Mouse (Mus musculus): ENCODE data around the gene Mbd4.

Gene Mbd4

DNA sequence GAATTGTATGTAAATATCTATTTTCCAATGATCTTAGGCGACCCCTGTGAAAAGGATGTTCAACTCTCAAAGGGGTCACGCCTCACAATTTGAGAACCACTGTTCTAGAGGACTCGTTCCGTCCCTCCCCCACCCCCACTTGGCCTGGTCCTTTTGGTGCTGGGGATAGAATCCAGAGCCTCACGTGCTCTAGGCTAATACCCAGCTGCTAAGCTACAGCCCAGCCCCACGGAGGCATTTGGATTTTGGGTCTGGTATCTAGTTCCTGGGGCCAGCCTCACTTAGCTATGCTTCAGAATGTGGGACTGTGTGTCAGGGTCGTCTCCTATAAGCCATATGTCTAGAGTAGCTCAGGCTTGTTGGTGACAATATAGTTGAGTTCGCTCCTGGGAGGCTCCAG is 41.6 kb downstream of the Mbd4 start:
- peak; percentile 80 for DNase-seq (ENCODE audit: low read depth, low spot score)

DNA sequence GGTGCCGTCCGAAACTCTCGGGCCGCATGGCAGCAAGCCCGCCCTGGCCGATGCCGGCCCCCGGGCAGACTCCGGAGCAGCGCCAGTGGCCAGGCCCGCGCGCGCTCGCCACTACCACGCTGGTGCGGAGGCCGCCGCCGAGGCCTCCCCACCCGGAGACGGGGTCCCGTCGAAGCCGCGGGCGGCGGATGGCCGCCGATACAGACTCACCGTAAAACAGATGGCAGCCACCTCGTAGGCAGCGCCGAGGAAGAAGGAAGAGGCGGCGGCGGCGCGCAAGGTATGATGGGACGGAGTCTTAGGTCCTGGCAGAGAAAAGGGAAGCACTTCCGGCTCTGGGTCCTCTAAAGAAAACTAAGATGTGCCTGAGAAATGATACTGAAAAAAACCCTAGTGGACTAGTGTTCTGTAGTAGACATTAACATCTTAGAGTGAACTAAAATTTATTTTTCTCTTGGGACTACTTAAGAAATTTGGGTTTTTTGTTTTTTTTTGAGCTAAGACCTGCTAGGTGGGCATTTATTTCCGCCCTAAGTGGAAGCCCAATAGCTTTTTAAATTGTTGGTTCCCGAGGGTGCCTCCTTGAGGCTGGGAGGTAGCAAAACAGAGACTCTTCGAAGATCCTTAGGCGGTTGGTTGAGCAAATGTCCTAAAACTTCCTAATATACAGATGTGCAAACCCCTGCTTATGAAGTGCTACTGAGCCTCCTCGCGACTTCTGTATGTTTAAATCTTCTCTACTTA is 44.5 kb downstream of the Mbd4 start, which contains the start of gene Rpl32:
Gene Rpl32, minus strand, starts transcription at position 260 of the 744 bp plus-strand sequence.
- peak; percentile 93 for DNase-seq (ENCODE audit: low read depth, low spot score)

DNA sequence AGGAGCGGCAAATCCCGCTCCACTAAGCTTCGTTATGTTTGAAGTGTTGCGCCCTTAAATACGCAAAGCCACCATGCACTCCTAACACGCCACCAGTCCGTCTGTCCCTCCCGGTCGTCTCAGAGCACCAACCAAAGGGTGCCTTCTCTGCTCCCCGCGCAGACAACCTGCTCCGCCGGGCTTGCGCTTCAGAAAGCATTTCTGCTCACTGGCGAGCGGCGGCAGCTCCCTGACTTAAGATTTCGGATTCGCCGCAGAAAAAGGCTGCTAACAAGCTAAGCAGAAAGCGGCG is 45.0 kb downstream of the Mbd4 start:
- no peak for DNase-seq (ENCODE audit: low read depth, low spot score)

DNA sequence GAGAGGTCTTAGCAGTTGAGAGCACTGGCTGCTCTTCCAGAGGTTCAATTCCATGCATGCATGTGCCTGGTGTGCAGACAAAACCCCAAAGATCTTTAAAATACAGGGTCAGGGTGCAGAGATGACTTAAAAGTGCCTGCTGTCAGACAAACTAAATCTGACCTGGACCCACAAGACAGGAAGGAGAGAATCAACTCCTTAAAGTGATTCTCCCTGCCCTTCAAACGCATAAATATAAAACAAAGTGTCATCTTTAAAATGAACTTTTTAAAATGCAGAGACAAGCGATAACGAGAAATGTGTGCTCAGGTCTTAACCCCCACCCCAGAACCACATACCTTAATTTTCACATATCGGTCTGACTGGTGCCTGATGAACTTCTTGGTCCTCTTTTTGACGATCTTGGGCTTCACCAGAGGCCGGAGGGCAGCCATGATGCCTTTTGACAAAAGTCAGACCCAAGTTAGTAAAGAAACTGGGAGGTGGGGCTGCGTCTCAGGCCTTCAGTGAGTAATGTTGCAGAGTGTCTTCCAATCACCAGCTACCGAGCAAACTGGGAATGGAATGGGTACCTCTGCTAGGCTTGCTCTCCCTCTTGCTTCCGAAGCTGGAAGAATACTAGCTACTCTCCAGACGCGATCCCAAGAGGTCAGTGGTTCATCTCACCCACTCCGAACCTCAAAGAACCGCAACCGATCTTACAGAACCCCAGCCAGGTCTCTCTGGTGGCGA is 45.5 kb downstream of the Mbd4 start:
- DNase-seq (ENCODE audit: low read depth, low spot score), result no peak

DNA sequence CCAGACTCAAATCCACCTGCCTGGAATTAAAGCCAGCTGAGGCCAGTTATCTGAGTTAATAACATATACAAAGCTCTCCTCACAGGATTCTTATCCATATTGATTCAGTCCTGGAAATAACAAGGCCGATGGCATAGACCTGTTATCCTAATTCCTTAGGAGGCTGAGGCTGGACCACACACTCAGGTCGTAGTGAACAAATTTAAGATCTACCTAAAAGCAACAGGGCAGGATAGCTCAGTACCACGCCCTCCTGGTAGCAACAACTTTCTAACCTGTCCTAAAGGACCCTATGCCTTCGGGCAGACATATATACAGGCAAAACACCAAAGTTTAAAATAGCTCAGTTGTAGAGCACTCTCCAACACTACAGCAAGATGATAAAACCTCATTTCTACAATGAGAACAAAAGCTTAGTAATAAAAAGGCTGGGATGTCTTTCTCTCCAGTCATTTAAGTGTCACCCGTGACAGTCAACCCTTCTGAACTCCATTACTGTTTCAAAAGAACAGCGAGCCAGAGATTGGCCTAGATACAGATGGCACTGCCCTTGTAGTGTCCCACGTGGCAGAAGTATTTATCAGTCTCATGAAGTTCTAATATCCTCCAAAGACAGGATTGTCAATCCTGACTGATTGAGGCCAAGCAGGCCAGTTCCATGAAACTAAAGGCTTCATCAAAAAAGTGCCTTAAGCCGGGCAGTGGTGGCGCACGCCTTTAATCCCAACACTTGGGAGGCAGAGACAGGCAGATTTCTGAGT is 48.6 kb downstream of the Mbd4 start:
- DNase-seq (ENCODE audit: low read depth, low spot score), result peak; percentile 64

DNA sequence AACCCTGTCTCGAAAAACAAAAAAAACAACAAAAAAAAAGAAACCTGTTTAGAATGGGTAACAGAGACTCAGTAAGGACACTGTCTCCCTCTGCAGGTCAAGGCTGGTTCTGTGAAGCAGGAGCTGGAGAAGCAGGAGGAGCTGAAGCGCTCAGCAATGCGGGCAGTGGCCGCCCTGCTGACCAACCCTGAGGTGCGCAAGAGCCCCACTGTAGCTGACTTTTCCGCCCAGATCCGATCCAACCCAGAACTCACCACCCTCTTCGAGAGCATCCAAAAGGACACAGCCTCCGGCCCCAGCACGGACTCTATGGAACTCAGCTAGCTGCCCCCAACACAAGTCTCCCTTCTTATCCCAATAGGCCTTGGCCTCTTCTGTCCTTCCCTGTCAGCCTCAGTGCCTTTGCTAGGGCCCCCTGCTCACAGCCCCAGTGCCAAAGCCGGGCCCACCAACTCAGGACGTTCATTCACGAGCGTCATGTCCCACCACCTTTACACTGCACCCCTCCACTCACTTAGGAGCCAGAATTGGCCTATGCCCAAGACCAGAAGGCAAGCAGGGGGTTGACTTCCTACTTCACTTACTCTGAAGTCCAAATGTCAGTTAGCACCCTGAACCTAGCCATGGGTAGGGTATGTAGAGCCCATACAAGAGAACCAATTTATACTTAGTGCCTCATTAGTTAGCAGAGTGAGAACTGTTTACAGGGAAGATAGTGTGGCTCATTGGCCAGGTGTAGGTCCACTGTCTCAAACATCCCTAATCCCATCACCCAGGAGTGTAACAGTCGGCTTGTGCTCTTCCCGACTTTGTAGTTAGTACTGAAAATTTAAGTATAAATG is 49.4 kb downstream of the Mbd4 start:
- DNase-seq (ENCODE audit: low read depth, low spot score), result peak; percentile 87

DNA sequence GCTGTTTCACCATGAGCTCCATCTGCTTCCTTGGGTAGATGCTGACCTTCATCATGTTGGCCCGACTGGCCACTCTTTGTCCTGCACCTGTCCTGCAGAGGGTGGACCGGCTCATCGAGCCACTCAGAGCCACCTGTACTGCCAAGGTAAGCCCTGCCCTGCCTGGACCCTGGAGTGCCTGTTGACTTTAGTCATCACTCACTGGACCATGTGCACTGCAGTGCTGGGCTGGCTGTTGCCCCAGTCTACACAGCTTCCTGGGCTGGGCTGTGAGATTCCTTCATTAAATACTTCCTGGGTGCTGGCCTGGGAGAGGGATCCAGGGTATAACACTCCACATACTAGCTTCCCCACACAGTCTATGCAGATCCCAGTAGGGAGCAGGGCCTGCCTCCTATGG is 51.4 kb downstream of the Mbd4 start:
- DNase-seq (ENCODE audit: low read depth, low spot score), result no peak

DNA sequence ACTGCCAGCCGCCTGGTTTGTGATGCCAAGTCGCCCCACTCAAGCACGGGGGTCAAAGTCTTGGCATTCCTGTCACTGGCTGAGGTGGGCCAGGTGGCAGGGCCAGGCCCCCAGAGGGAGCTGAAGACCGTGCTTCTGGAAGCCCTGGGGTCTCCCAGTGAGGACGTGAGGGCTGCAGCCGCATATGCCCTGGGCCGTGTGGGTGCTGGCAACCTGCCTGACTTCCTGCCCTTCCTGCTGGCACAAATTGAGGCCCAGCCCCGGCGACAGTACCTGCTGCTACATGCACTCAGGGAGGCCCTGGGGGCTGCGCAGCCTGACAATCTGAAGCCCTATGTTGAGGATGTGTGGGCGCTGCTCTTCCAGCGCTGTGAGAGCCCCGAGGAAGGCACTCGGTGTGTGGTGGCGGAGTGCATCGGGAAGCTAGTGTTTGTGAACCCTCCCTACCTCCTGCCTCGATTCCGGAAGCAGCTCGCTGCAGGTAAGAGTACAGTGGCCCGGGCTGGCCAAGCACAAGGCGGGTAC is 60.4 kb downstream of the Mbd4 start:
- no peak for DNase-seq (ENCODE audit: low read depth, low spot score)

DNA sequence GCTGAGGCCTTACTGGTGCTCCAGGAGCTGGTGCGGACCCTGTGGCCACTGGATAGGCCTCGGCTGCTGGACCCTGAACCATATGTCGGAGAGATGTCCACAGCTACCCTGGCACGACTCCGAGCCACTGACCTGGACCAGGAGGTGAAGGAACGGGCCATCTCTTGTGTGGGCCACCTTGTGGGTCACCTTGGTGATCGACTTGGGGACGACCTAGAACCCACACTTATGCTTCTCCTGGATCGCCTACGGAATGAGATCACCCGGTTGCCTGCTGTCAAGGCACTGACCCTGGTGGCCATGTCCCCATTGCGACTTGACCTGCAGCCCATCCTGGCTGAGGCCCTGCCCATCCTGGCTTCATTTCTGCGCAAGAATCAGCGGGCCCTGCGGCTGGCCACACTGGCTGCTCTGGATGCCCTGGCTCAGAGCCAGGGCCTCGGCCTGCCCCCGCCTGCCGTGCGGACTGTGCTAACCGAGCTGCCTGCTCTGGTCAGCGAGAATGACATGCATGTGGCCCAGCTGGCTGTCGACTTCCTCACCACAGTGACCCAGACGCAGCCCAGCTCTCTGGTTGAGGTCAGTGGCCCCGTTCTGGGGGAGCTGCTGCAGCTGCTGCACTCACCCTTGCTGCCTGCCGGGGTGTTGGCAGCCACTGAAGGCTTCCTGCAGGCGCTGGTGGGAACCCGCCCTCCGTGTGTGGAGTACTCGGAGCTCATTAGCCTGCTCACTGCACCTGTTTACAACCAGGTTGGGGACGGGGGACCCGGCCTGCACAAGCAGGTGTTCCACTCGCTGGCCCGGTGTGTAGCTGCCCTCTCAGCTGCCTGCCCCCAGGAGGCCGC is 61.1 kb downstream of the Mbd4 start:
- DNase-seq (ENCODE audit: low read depth, low spot score), result no peak

DNA sequence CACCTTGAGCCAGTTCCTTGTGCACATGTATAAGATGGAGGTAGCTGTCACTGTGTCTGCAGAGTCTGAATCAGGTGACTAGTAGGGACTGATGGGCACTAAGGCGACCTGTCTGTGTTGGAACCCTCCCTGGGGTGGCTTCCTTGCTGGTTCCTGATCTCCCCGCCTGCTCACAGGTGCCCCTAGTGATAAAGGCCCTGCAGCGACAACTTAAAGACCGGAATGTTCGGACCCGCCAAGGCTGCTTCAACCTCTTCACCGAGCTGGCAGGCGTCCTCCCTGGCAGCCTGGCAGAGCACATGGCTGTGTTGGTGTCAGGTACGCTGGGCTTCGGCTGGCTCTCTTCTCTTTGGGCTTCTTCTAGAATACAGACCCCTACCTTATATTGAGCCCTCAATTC is 62.2 kb downstream of the Mbd4 start:
- DNase-seq (ENCODE audit: low read depth, low spot score), result peak; percentile 50

Measured in ZHBTc4 (cell line).